Mouse (Mus musculus): ENCODE results near the gene Ppp1r1c.

DNA sequence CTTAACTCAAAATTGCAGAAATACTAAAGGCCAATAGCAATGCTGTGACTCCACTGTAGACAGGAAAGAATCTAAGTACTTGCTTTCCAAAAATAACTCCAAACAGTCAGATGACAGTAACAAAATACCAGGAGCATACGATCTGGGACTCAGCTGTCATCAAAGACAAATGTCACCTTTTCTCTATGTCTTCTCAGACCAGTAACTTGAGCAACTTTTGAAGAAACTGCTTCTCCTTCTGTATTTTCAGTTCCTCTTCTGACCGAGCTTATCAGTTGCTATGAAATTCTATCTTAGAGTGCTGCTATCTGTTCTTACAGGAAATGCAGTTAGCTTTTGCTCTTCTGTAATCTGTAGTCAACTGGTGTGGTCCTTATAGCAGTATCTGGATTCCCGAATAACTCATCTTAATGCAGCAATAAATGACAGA, 6.1 kb downstream of the Ppp1r1c start:
- TF ChIP-seq CTCF (IDR thresholded peaks at IDR 0.05; ENCODE audit: low read depth) (no peak), EP300 (IDR thresholded peaks at IDR 0.05; ENCODE audit: low read depth) (no peak)
